Mouse (Mus musculus) C2C12 (cell line): ENCODE data around the gene Aar2.

Experiments used
- CEBPB ChIP-seq: IDR thresholded peaks from one replicate; pipeline ENCODE4 v1.6.1; 2011; ENCODE audit warnings: low read depth, mild to moderate bottlenecking, control low read depth, moderate library complexity
- CTCF ChIP-seq: IDR thresholded peaks from one replicate; pipeline ENCODE4 v1.5.1; 2011; ENCODE audit not compliant: control insufficient read depth, insufficient read depth, insufficient read length
- FOSL1 ChIP-seq: IDR thresholded peaks from one replicate; pipeline ENCODE4 v1.8.0; 2011; ENCODE audit warnings: mild to moderate bottlenecking, low read length; ENCODE audit not compliant: poor library complexity, insufficient read depth, severe bottlenecking
- MAX ChIP-seq: IDR thresholded peaks from one replicate; pipeline ENCODE4 v1.6.1; 2011; ENCODE audit warnings: mild to moderate bottlenecking, control low read depth
- MYOD1 ChIP-seq: IDR thresholded peaks from one replicate; pipeline ENCODE4 v1.6.1; 2011; ENCODE audit warnings: low read depth; ENCODE audit not compliant: control insufficient read depth, insufficient read length
- MYOG ChIP-seq: IDR thresholded peaks from one replicate; pipeline ENCODE4 v1.6.1; 2011; ENCODE audit not compliant: control insufficient read depth, insufficient read length; ENCODE audit errors: extremely low read depth
- USF1 ChIP-seq: IDR thresholded peaks from one replicate; pipeline ENCODE4 v1.6.1; 2011; ENCODE audit warnings: low read depth, mild to moderate bottlenecking, control low read depth, moderate library complexity

GRCm38 (mm10) chr2:156616513-156616912 is 69.1 kb downstream of the Aar2 start:
- TF ChIP-seq CTCF (no peak), MYOG (no peak), MAX (no peak), USF1 (no peak), MYOD1 (no peak), FOSL1 (no peak), CEBPB (no peak)
